Mouse (Mus musculus) testis, adult 2 months (tissue): ENCODE data around the gene Irf2bpl.

Source experiments
- CTCF ChIP-seq: fragments of 200-500 bp; IDR thresholded peaks from 2 replicates; pipeline ENCODE4 v1.5.1; 2012; ENCODE audit warnings: low read depth, mild to moderate bottlenecking, inconsistent platforms, low read length, moderate library complexity; ENCODE audit not compliant: control insufficient read depth, insufficient read depth, insufficient replicate concordance
- POLR2A ChIP-seq: fragments of 200-500 bp; IDR thresholded peaks from 2 replicates; pipeline ENCODE4 v1.6.1; 2012; ENCODE audit warnings: low read depth, mild to moderate bottlenecking, inconsistent platforms, low read length, moderate library complexity; ENCODE audit not compliant: control insufficient read depth

- no peak for TF ChIP-seq CTCF
- TF ChIP-seq POLR2A = no peak; the same call in 1 of the 2 replicates
These were observed 9.7 kb upstream of the Irf2bpl start for GRCm38 (mm10) chr12:86894184-86894839.
